Mouse (Mus musculus) intestine, embryonic 16.5 days (tissue): ENCODE data around the gene Lrp1. TPM values are rescaled to one million over a fixed set of nuclear protein-coding genes. Genes with fewer than 3 reads are reported as not detected.

ENCODE experiments used
- ATAC-seq: fragments of 200-750 bp; cut with Nextera tagmentation; 2 replicates; pipeline ENCODE4 v1.8.0; 2017; ENCODE audit warnings: moderate TSS enrichment, moderate library complexity
- H3K27ac ChIP-seq: fragments of 300-500 bp; sonication (generic); 2 replicates; pipeline ENCODE4 v1.5.1; 2014; ENCODE audit warnings: mild to moderate bottlenecking, low read length
- H3K27me3 ChIP-seq: fragments of 300-500 bp; sonication (generic); replicated peaks from 2 replicates; pipeline ENCODE4 v1.6.1; 2014; ENCODE audit warnings: low read length, control low read depth, mixed read lengths; ENCODE audit not compliant: control insufficient read depth, insufficient read depth
- H3K36me3 ChIP-seq: fragments of 300-500 bp; sonication (generic); 2 replicates; pipeline ENCODE4 v1.6.1; 2014; ENCODE audit warnings: low read length, control low read depth; ENCODE audit not compliant: control insufficient read depth, insufficient read depth
- H3K4me1 ChIP-seq: fragments of 300-500 bp; sonication (generic); 2 replicates; pipeline ENCODE4 v1.6.1; 2014; ENCODE audit warnings: low read length, control low read depth, mixed read lengths; ENCODE audit not compliant: control insufficient read depth, insufficient read depth
- H3K4me2 ChIP-seq: fragments of 300-500 bp; sonication (generic); 2 replicates; pipeline ENCODE4 v1.6.1; 2014; ENCODE audit warnings: low read depth, low read length, control low read depth
- H3K4me3 ChIP-seq: fragments of 300-500 bp; sonication (generic); 2 replicates; pipeline ENCODE4 v1.5.1; 2014; ENCODE audit warnings: mild to moderate bottlenecking, low read length
- H3K9ac ChIP-seq: fragments of 300-500 bp; sonication (generic); 2 replicates; pipeline ENCODE4 v1.6.1; 2014; ENCODE audit warnings: low read depth, low read length
- H3K9me3 ChIP-seq: fragments of 300-500 bp; sonication (generic); 2 replicates; pipeline ENCODE4 v1.6.1; 2016; ENCODE audit warnings: low read length, control low read depth; ENCODE audit not compliant: control insufficient read depth
- WGBS: fragments of 180-500 bp; shearing (Covaris S2); extraction: QIAGEN DNeasy Blood & Tissue Kit; methylation state at CpG from one replicate; pipeline ENCODE4 v1.1.7; 2014; 5-methylcytosine and 5-hydroxymethylcytosine counted together
- polyA plus RNA-seq: library from polyadenylated mRNA; unstranded; fragments of >200 nt; fragmentation: Nextera tagmentation; extraction: Ambion mirVana; gene quantifications from 2 replicates; pipeline ENCODE4 v1.2.1, GENCODE M21; 2015

Lrp1 gene
- polyA plus RNA-seq, 1 experiment from 2014 or later: 64.6 TPM

DNA sequence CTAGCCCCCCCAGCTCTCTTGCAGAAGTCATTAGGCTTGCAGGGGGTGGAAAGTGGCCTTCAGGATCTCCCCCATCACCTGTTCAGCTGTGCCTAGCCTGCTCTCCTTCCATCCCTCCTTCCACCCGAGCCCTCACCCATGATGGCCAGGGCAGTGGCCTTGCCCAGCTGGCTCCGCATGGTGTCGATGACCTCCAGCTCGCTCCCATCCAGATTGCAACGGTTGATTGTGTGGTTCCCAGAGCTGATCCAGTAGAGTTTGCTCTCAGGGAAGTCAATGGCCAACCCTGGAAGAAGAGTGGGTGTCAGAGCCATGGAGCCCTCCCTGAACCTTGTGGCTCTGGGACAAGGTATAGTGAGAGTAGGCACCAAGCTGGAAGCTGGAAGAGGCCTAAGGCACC, 48.7 kb downstream of the Lrp1 start:
- Histone ChIP-seq H3K9me3 (no peaks in the 10 kb centered on the region), H3K4me3 (no peak overlapping the region), H3K36me3 (peaks cover 47% of the 10 kb centered on the region), H3K4me2 (no peak overlapping the region), H3K27me3 (no peaks in the 10 kb centered on the region), H3K27ac (no peak overlapping the region), H3K4me1 (peaks cover 7% of the 10 kb centered on the region), H3K9ac (no peak overlapping the region)
- ATAC-seq: no peak
- 91% methylated on average over 5 of the region's 5 CpGs for WGBS

DNA sequence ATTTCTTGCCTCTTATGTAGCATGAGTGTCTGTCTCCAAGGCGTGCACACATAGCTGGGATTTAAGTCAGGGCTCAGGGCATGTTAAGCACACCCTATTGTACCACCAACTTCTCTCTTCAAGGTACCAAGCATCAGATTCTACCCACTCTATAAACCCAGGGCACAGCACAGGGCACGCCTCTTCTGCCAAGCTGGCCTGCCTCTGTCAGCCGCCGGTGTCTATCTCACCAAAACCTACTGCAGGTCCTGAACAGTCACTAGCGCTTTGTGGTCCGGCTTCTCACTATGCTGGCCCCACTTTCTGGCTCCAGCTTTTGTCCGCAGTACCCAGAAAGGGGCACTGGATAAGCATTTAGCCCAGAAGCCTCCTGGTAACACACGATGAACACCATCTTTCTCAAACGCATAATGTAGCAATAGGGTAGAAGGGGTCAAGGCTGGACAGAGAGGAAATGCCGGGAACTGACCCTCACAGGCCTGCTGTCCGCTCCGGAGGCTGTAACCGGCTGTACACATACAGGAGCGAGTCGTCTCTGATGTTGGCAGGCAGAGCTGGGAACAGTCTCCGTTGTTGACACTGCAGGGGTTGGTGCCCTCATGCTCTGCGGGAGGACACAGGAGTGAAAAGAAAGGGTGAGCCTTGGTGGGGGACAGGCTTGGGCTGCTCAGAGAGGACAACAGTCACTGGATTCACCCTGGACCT, 49.9 kb downstream of the Lrp1 start:
- Histone ChIP-seq H3K4me1 (peaks cover 7% of the 10 kb centered on the region), H3K36me3 (peaks cover 44% of the 10 kb centered on the region), H3K9ac (no peak overlapping the region), H3K27ac (no peak overlapping the region), H3K4me2 (no peak overlapping the region), H3K27me3 (no peaks in the 10 kb centered on the region), H3K4me3 (no peak overlapping the region), H3K9me3 (no peaks in the 10 kb centered on the region)
- WGBS: 86% methylated on average over 17 of the region's 17 CpGs
- no peak for ATAC-seq

DNA sequence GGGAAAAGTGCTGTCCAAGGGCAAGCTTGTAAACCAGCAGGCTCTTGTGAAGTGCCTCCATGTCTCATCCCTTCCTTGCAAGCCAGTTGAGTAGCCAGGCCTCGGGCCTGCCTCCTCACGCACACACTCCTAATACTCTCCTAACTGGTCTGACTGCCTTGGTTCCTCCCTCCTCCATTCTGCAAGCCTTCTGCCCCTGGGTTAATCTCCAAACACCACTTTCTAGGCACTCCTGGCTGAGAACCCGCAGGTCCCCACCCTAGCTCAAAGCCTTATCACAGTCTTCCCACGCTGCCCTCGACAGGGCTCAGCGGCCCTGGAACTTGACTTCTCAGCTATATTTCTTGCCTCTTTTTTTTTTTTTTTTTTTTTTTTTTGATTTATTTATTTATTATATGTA, 50.6 kb downstream of the Lrp1 start:
- Histone ChIP-seq H3K4me2 (no peak overlapping the region), H3K27ac (peak overlapping the region; percentile 59), H3K9me3 (no peaks in the 10 kb centered on the region), H3K9ac (no peak overlapping the region), H3K4me1 (peaks cover 7% of the 10 kb centered on the region), H3K27me3 (no peaks in the 10 kb centered on the region), H3K36me3 (peaks cover 43% of the 10 kb centered on the region), H3K4me3 (no peak overlapping the region)
- peak; percentile 62 for ATAC-seq
- WGBS: 50% methylated on average over 6 of the region's 6 CpGs

DNA sequence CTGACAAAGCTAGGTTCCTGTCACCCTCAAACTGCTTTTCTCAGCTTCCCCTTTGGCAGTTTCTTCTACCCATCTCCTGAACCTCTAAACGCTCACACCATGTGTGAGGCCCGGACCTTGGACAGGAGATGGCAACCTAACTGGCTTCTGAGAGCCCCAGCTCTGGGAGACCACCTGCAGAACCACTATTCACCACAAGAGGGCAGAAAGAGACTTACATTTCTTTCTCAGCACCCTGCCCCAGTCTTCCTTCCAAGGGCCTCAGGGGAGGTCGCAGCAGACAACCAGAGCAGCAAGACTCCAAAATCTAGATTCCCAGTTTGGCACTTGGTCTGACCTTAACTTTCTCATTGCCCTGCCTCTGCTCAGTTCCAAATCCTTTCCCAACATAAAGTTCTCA, 51.5 kb downstream of the Lrp1 start:
- Histone ChIP-seq H3K27me3 (no peaks in the 10 kb centered on the region), H3K27ac (no peak overlapping the region), H3K4me2 (no peak overlapping the region), H3K36me3 (peaks cover 40% of the 10 kb centered on the region), H3K4me3 (no peak overlapping the region), H3K9me3 (no peaks in the 10 kb centered on the region), H3K9ac (no peak overlapping the region), H3K4me1 (peaks cover 7% of the 10 kb centered on the region)
- WGBS: 28% methylated on average over 3 of the region's 3 CpGs
- peak; percentile 56; the same call in 1 of the 2 replicates for ATAC-seq

DNA sequence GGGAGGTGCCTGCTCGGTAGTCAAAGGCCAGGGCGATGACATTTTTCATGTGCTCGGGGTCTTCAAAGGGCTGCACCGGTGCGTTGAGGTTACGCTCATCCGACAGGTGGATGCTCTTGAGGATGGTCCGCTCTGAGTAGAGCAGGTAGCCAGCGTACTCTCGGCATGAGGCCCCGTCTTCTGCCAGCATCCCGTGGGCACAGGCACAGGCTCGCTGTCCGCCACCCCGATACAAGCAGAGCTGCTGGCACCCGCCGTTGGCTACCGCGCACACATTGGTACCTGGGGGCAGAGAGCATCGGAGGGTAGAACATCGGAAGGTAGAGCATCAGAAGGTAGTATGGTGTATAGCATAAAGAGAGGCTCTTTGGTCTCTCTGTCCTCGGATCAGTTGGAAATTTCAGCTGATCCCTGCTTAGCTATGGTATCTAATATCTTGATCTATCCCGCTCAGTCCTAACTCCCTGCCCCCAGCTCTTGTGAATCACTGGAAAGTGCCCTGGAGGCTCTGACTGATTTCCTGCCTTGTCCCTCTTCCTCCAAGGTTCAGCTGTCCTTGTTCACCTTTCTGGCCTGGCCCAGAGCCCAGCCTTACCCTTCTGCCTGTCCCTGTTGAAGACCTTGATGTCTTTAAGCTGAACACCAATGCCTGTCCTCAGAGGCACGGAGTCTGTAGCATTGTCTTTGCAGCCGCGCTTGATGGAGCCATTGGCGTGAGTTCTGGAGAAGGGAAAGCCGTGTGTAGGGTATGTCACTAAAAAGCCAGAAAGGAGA, 54.2 kb downstream of the Lrp1 start:
- Histone ChIP-seq H3K4me3 (no peak overlapping the region), H3K4me1 (peaks cover 14% of the 10 kb centered on the region), H3K9ac (no peak overlapping the region), H3K4me2 (no peak overlapping the region), H3K27ac (no peak overlapping the region), H3K27me3 (no peaks in the 10 kb centered on the region), H3K36me3 (peaks cover 24% of the 10 kb centered on the region), H3K9me3 (no peaks in the 10 kb centered on the region)
- WGBS: 94% methylated on average over 28 of the region's 28 CpGs
- no peak for ATAC-seq

DNA sequence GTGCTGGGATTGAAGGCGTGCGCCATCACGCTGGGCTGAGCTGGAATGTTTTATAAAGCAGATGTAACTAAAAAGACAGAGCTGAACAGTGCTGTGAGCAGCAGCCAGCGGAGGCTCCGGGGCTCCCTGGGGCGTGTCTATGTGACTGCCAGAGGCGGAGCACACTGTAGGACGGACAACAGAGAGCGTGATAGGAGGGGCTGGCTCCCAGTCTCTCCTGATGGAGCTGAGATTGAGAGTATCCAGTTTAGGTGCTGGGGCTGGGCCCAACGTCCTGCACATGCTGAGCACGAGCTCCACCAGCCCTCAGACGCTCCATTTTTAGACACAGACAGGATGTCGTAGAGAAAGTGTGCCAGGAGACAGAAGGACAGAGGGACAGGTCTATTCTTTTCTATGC, 56.6 kb downstream of the Lrp1 start:
- no peak overlapping the region for H3K4me2 ChIP-seq
- 0 out of 2 replicates have a peak overlapping the region, but pooled peaks have one; percentile 23 for H3K27ac ChIP-seq
- H3K4me3 ChIP-seq: no peak overlapping the region
- 39% methylated on average over 13 of the region's 13 CpGs for WGBS
- ATAC-seq: peak; percentile 81
- H3K27me3 ChIP-seq: no peaks in the 10 kb centered on the region
- H3K4me1 ChIP-seq: peaks cover 7% of the 10 kb centered on the region
- no peaks in the 10 kb centered on the region for H3K9me3 ChIP-seq
- H3K9ac ChIP-seq: no peak overlapping the region
- H3K36me3 ChIP-seq: peaks cover 26% of the 10 kb centered on the region

DNA sequence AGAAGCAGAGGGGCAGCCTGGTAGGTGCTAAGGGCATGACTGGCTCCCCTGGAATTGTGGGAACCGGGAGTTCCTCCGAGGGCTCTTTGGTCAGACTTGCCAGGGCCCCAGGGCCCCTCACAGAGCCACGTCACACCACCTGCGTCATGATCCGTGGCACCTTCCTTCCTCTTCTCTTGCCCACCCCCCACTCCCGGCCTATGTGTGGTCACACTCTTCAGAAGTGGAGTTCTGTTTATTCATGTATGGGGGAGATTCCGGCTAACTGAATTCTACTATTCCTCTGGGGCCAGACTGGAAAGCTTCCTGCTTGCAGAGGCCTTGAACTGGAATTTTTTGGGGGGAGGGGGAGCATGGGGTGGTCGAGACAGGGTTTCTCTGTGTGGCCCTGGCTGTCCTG, 57.1 kb downstream of the Lrp1 start:
- 0 out of 2 replicates have a peak, but pooled peaks have one; percentile 5 for ATAC-seq
- 0 out of 2 replicates have a peak overlapping the region, but pooled peaks have one; percentile 23 for H3K27ac ChIP-seq
- H3K4me1 ChIP-seq: peaks cover 7% of the 10 kb centered on the region
- H3K4me3 ChIP-seq: no peak overlapping the region
- 68% methylated on average over 8 of the region's 8 CpGs for WGBS
- peaks cover 26% of the 10 kb centered on the region for H3K36me3 ChIP-seq
- no peaks in the 10 kb centered on the region for H3K9me3 ChIP-seq
- H3K27me3 ChIP-seq: no peaks in the 10 kb centered on the region
- no peak overlapping the region for H3K9ac ChIP-seq
- H3K4me2 ChIP-seq: no peak overlapping the region

DNA sequence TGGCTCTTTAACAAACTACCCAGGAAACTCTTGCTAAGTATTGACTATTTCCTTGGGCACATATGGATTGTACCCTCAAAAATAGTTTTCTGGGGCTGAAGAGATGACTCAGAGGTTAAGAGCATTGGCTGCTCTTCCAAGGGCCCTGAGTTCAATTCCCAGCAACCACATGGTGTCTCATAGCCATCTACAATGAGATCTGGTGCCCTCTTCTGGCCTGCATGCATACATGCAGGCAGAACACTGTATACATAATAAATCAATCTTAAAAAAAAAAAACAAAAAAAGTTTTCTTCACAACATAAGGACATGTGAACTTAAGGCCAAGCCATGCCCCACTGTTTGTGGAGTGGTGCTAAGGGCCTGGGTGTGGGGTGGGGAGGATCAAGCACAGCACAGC, 59.8 kb downstream of the Lrp1 start:
- Histone ChIP-seq H3K9me3 (no peaks in the 10 kb centered on the region), H3K36me3 (peaks cover 40% of the 10 kb centered on the region)

DNA sequence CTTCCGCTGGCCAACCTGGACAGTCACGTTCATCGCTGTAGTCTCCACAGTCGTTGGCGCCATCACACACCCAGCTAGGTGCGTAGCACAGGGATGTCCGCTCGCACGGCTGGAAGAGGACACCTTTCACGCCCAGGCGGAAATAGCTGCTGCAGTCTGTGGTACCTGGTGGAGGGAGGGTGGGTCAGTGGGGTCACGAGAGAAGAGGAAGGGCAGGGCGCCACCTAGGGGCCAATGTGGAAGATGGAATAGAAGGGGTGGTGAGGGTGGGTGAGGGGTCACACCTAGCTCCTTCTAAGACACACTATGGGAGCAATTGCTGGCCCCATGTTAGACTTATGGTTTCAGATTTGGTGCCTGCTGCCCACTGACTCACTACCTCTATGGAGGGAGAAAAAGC, 63.6 kb downstream of the Lrp1 start:
- Histone ChIP-seq H3K27ac (no peak overlapping the region), H3K9me3 (no peaks in the 10 kb centered on the region), H3K4me1 (no peaks in the 10 kb centered on the region), H3K9ac (no peak overlapping the region), H3K4me2 (no peak overlapping the region), H3K36me3 (peaks cover 59% of the 10 kb centered on the region), H3K27me3 (no peaks in the 10 kb centered on the region), H3K4me3 (no peak overlapping the region)
- ATAC-seq: no peak
- WGBS: 92% methylated on average over 13 of the region's 13 CpGs

More for the DNA sequence above, 59.8 kb downstream of the Lrp1 start:
- H3K9ac ChIP-seq: no peak overlapping the region
- H3K4me3 ChIP-seq: no peak overlapping the region
- peaks cover 7% of the 10 kb centered on the region for H3K4me1 ChIP-seq
- H3K4me2 ChIP-seq: no peak overlapping the region
- no peak overlapping the region for H3K27ac ChIP-seq
- H3K27me3 ChIP-seq: no peaks in the 10 kb centered on the region
- ATAC-seq: no peak
